Mouse (Mus musculus) G1E (cell line): ENCODE data around the gene Gk2. TPM values are rescaled to one million over a fixed set of nuclear protein-coding genes. Genes with fewer than 3 reads are reported as not detected.

ENCODE experiments used
- ATAC-seq: 2 replicates; pipeline ENCODE4 v1.8.0; 2016; ENCODE audit warnings: mild to moderate bottlenecking; ENCODE audit not compliant: insufficient number of reproducible peaks, poor library complexity, low FRiP score, severe bottlenecking; ENCODE audit errors: extremely low read depth
- DNase-seq: peaks from one replicate; pipeline ENCODE4 v3.0.0; 2012; ENCODE audit warnings: low spot score
- H3K27me3 ChIP-seq: 2 replicates; pipeline ENCODE4 v1.6.1; 2012; ENCODE audit warnings: mild to moderate bottlenecking, low read length, inconsistent platforms; ENCODE audit not compliant: insufficient read depth
- H3K36me3 ChIP-seq: replicated peaks from 2 replicates; pipeline ENCODE3; 2012; ENCODE audit warnings: mild to moderate bottlenecking, inconsistent platforms
- H3K4me1 ChIP-seq: 2 replicates; pipeline ENCODE4 v1.6.1; 2012; ENCODE audit warnings: low read depth, low read length, inconsistent platforms, mixed read lengths; ENCODE audit not compliant: insufficient read depth
- H3K4me3 ChIP-seq: 2 replicates; pipeline ENCODE4 v1.5.1; 2012; ENCODE audit warnings: low read depth, mild to moderate bottlenecking, inconsistent platforms, low read length, moderate library complexity, mixed read lengths
- H3K9me3 ChIP-seq: replicated peaks from 2 replicates; pipeline ENCODE4 v1.6.1; 2012; ENCODE audit warnings: inconsistent platforms
- CTCF ChIP-seq: IDR thresholded peaks from 2 replicates; pipeline ENCODE4 v1.5.1; 2012; ENCODE audit warnings: low read depth, low read length, inconsistent platforms, mixed read lengths
- GATA1 ChIP-seq: IDR thresholded peaks from 2 replicates; pipeline ENCODE4 v1.6.1; 2012; ENCODE audit warnings: borderline replicate concordance, low read length, inconsistent platforms, mixed read lengths
- GATA2 ChIP-seq: IDR thresholded peaks from 2 replicates; pipeline ENCODE4 v1.6.1; 2012; ENCODE audit warnings: low read depth, low read length, inconsistent platforms, borderline replicate concordance
- POLR2AphosphoS5 ChIP-seq: IDR thresholded peaks from 2 replicates; pipeline ENCODE4 v1.6.1; 2012; ENCODE audit warnings: low read depth, low read length, inconsistent platforms; ENCODE audit not compliant: insufficient replicate concordance
- TAL1 ChIP-seq: conservative IDR thresholded peaks from 2 replicates; pipeline ENCODE4 v1.6.1; 2012; ENCODE audit warnings: low read depth, low read length, inconsistent platforms, mixed read lengths
- polyA plus RNA-seq: library from polyadenylated mRNA; stranded (reverse); fragments of >175 nt; gene quantifications from 2 replicates; pipeline ENCODE4 v1.2.3, GENCODE M21; 2012
- total RNA-seq, 2 experiments: library from RNA; stranded (forward) in 1 of 2; stranded (reverse) in 1 of 2; fragments of 200-1000 nt in 1 of 2; fragments of >200 nt in 1 of 2; fragmentation: Nextera tagmentation in 1 of 2; gene quantifications; 2 replicates each; pipeline ENCODE4 v1.2.3; 2014 to 2017

The Gk2 gene
- not detected in 2 replicates for total RNA-seq (2014; fragmentation: Nextera tagmentation)
- 0.22 TPM in 1 of 2 replicates, not detected in the other for total RNA-seq (2017)
- not detected in 2 replicates for polyA plus RNA-seq

- H3K4me3 ChIP-seq, result no peak within 1 kb of the TSS
- no peaks in the 10 kb centered on the region for H3K27me3 ChIP-seq
- no peak for DNase-seq
- no peaks in the 10 kb centered on the region for H3K36me3 ChIP-seq
- H3K4me1 ChIP-seq, result no peaks in the 10 kb centered on the region
- no peak for TF ChIP-seq POLR2AphosphoS5
- H3K9me3 ChIP-seq, result peaks cover 17% of the 10 kb centered on the region
- ATAC-seq, result no peak
Measured at GRCm38 (mm10) chr5:97456816-97457215, at the start of gene Gk2. Gk2 (minus strand) TSS chr5:97457021.

- DNase-seq (no peak), ATAC-seq (no peak)
- Histone ChIP-seq H3K4me1 (no peaks in the 10 kb centered on the region), H3K36me3 (no peaks in the 10 kb centered on the region), H3K4me3 (no peak overlapping the region), H3K9me3 (peaks cover 6% of the 10 kb centered on the region; the same call in 1 of the 2 replicates), H3K27me3 (no peaks in the 10 kb centered on the region)
- TF ChIP-seq CTCF (no peak), GATA1 (no peak), GATA2 (no peak), POLR2AphosphoS5 (no peak), TAL1 (no peak)
Measured at GRCm38 (mm10) chr5:97498041-97498440, 41.2 kb upstream of the Gk2 start.

GRCm38 (mm10) chr5:97495488-97496092 lies 38.8 kb upstream of the Gk2 start:
- H3K4me3 ChIP-seq, result no peak overlapping the region
- H3K36me3 ChIP-seq, result no peaks in the 10 kb centered on the region
- no peaks in the 10 kb centered on the region for H3K4me1 ChIP-seq
- peaks cover 10% of the 10 kb centered on the region; the same call in 1 of the 2 replicates for H3K9me3 ChIP-seq
- no peak for ATAC-seq
- DNase-seq, result no peak
- no peak for TF ChIP-seq TAL1
- no peak for TF ChIP-seq CTCF
- no peak for TF ChIP-seq GATA1
- no peak for TF ChIP-seq GATA2
- no peak for TF ChIP-seq POLR2AphosphoS5
- H3K27me3 ChIP-seq, result no peaks in the 10 kb centered on the region

- ATAC-seq (no peak), DNase-seq (no peak)
- TF ChIP-seq GATA1 (no peak), GATA2 (no peak), CTCF (no peak), TAL1 (no peak), POLR2AphosphoS5 (no peak)
- Histone ChIP-seq H3K9me3 (peaks cover 10% of the 10 kb centered on the region; the same call in 1 of the 2 replicates), H3K4me1 (no peaks in the 10 kb centered on the region), H3K36me3 (no peaks in the 10 kb centered on the region), H3K27me3 (no peaks in the 10 kb centered on the region), H3K4me3 (no peak overlapping the region)
Measured at GRCm38 (mm10) chr5:97493421-97493820, 36.6 kb upstream of the Gk2 start.

GRCm38 (mm10) chr5:97486141-97486540 lies 29.3 kb upstream of the Gk2 start:
- no peak for TF ChIP-seq GATA1
- no peak for TF ChIP-seq TAL1
- no peak for TF ChIP-seq POLR2AphosphoS5
- TF ChIP-seq CTCF, result no peak
- TF ChIP-seq GATA2, result no peak
- ATAC-seq (no peak), DNase-seq (no peak)
- Histone ChIP-seq H3K36me3 (no peaks in the 10 kb centered on the region), H3K27me3 (no peaks in the 10 kb centered on the region), H3K9me3 (peaks cover 4% of the 10 kb centered on the region), H3K4me3 (no peak overlapping the region), H3K4me1 (no peaks in the 10 kb centered on the region)

- ATAC-seq, result no peak
- no peak for TF ChIP-seq GATA1
- TF ChIP-seq TAL1, result no peak
- TF ChIP-seq GATA2, result no peak
- TF ChIP-seq CTCF, result no peak
Measured at GRCm38 (mm10) chr5:97479991-97480390, 23.2 kb upstream of the Gk2 start.

GRCm38 (mm10) chr5:97467246-97467645 lies 10.4 kb upstream of the Gk2 start:
- no peak overlapping the region for H3K4me3 ChIP-seq
- peaks cover 4% of the 10 kb centered on the region; the same call in 1 of the 2 replicates for H3K9me3 ChIP-seq
- no peaks in the 10 kb centered on the region for H3K4me1 ChIP-seq
- H3K27me3 ChIP-seq, result no peaks in the 10 kb centered on the region
- ATAC-seq, result no peak
- no peaks in the 10 kb centered on the region for H3K36me3 ChIP-seq
- TF ChIP-seq POLR2AphosphoS5 (no peak), TAL1 (no peak), GATA1 (no peak), CTCF (no peak), GATA2 (no peak)
- no peak for DNase-seq

More at GRCm38 (mm10) chr5:97479991-97480390, 23.2 kb upstream of the Gk2 start:
- H3K4me3 ChIP-seq, result no peak overlapping the region
- DNase-seq, result no peak
- H3K36me3 ChIP-seq, result no peaks in the 10 kb centered on the region
- H3K27me3 ChIP-seq, result no peaks in the 10 kb centered on the region
- peaks cover 9% of the 10 kb centered on the region for H3K9me3 ChIP-seq
- H3K4me1 ChIP-seq, result no peaks in the 10 kb centered on the region
